Mouse (Mus musculus) cerebellum, postnatal 10 days (tissue): Measurements from ENCODE around the gene Lhx6.

Experiments used
- DNase-seq, 2 experiments: peaks; one replicate each; pipeline ENCODE4 v3.0.0; 2021; ENCODE audit warnings: mixed read lengths in 2 of 2

Lhx6 gene

GRCm38 (mm10) chr2:36034898-36035297 lies 70.3 kb downstream of the Lhx6 start:
- DNase-seq = no peak

GRCm38 (mm10) chr2:36033966-36034365 lies 71.2 kb downstream of the Lhx6 start:
- DNase-seq = no peak

- no peak for DNase-seq
Observed at GRCm38 (mm10) chr2:36032884-36033283, 72.3 kb downstream of the Lhx6 start.
